Mouse (Mus musculus): ENCODE results near the gene Zfp335.

GRCm38 (mm10) chr2:164895885-164896284 lies 15.7 kb downstream of the Zfp335 start:
- no peak for TF ChIP-seq CTCF (IDR thresholded peaks at IDR 0.05; ENCODE audit: low read depth, low read length)
- no peak for TF ChIP-seq GATA1 (IDR thresholded peaks at IDR 0.05; ENCODE audit: borderline replicate concordance, low read length)
- TF ChIP-seq TAL1 (conservative IDR thresholded peaks at IDR 0.05; ENCODE audit: low read depth, low read length), result no peak
- TF ChIP-seq POLR2AphosphoS5 (IDR thresholded peaks at IDR 0.05; ENCODE audit: insufficient replicate concordance, low read depth, low read length), result no peak
